Mouse (Mus musculus): Measurements from ENCODE around the gene Soat2.

The Soat2 gene

GRCm38 (mm10) chr15:102192271-102192812 is 42.0 kb downstream of the Soat2 start:
- no peak for DNase-seq

GRCm38 (mm10) chr15:102192820-102193386 is 42.6 kb downstream of the Soat2 start:
- no peak for DNase-seq

- DNase-seq, result no peak
Observed at GRCm38 (mm10) chr15:102193652-102194051, 43.3 kb downstream of the Soat2 start.

GRCm38 (mm10) chr15:102194439-102194838 is 44.1 kb downstream of the Soat2 start:
- no peak for DNase-seq

GRCm38 (mm10) chr15:102195373-102195772 is 45.0 kb downstream of the Soat2 start:
- DNase-seq, result no peak

GRCm38 (mm10) chr15:102198841-102199240 is 48.5 kb downstream of the Soat2 start:
- DNase-seq, result no peak

GRCm38 (mm10) chr15:102202971-102203834 is 52.9 kb downstream of the Soat2 start, which contains the start of gene Zfp740:
Gene Zfp740 (plus strand): TSS chr15:102203249.
- peak; percentile 94 for DNase-seq

GRCm38 (mm10) chr15:102203835-102204381 is 53.6 kb downstream of the Soat2 start:
- peak; percentile 73 for DNase-seq

- peak; percentile 53 for DNase-seq
Observed at GRCm38 (mm10) chr15:102204674-102205505, 54.6 kb downstream of the Soat2 start, which contains the start of gene Csad. Gene Csad (minus strand): TSS chr15:102204724.

GRCm38 (mm10) chr15:102205779-102206178 is 55.5 kb downstream of the Soat2 start:
- peak; percentile 64 for DNase-seq

- DNase-seq, result no peak
Observed at GRCm38 (mm10) chr15:102207351-102207750, 57.0 kb downstream of the Soat2 start.

- DNase-seq, result no peak
Observed at GRCm38 (mm10) chr15:102208092-102208561, 57.8 kb downstream of the Soat2 start.

GRCm38 (mm10) chr15:102209114-102209513 is 58.8 kb downstream of the Soat2 start:
- no peak for DNase-seq

GRCm38 (mm10) chr15:102210816-102211215 is 60.5 kb downstream of the Soat2 start:
- DNase-seq, result no peak

- DNase-seq, result no peak
Observed at GRCm38 (mm10) chr15:102211895-102212294, 61.6 kb downstream of the Soat2 start.
